Mouse (Mus musculus) adrenal gland, postnatal 36 days (tissue): ENCODE results near the gene Ralgps1. TPM values are rescaled to one million over a fixed set of nuclear protein-coding genes. Genes with fewer than 3 reads are reported as not detected.

Experiments
- DNase-seq, 2 experiments: peaks; one replicate each; pipeline ENCODE4 v3.0.0; 2021; ENCODE audit warnings: mixed read lengths in 1 of 2
- total RNA-seq, 2 experiments: library from RNA; stranded (reverse); gene quantifications; 2 replicates each; pipeline ENCODE4 v1.2.3; 2021

Ralgps1 gene
- total RNA-seq, 2 experiments from 2014 or later: 3.6 to 4.3 TPM

DNA sequence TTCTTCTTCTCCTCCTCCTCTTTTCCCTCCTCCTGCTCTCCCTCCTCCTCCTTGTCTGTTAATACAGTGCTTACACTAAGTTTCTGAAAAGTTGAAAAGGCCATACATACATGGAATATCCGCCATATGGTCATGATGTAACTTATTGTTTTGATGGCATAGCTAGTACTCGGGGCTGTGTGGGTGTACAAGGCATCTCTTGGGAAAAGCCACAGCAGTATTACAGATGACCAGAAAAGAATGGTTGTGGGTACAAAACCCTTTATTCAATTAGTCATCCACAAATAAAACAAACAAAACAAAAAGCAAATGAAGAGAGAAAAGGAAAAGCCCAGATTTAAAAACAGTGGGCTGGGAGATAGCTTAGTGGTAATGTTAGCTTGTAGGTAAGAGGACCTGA lies 90.8 kb downstream of the Ralgps1 start:
- no peak for DNase-seq

DNA sequence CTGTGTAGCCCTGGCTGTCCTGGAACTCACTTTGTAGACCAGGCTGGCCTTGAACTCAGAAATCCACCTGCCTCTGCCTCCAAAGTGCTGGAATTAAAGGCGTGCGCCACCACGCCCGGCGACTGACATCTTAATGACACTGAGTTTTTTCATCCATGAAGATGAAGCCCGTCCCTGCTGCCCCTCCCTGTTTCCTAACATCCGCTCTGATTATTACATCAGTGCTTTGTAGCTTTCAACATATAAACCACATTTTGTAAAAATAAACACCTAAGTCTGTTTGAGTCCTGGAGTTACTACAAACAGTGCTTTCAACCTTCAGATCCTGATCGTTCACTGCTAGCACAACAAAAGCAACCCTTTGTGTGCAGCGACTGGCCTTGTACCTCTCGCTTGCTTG lies 91.5 kb downstream of the Ralgps1 start:
- no peak for DNase-seq

DNA sequence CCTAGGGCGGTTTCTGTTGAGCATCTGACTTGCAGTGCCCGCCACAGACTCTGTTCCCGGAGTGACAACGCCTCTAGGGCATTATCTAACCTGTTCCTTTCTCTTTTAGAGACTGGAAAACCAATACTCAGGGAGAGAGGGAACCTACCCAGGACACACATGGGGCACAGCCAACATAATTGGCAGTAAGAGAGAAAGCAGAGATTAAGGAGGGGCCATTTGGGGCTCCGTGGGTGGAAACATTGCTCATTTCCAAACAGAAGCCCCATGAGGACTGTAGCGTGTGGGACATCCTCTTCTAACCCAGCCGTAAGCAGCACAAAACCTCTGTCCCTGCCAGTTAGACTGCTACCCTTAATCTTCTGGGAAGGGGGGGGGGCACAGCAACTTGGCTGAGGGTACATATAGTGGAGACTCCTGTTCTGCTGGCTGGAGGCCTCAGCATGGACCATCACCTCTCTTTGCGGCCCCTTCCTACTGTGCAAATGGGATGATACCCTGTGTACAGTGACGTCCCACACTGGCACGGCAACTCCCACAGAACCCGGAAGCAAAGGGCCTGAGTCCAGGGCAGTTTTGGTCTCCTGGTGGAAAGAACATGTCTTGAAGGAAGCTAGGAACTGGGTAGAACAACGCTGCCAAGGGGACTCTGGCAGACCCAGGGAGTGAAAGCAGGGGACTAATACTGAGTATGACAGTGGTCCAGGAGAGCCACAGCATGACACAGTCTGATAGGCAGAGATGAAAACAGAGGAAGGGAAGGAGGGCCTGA lies 96.4 kb downstream of the Ralgps1 start:
- peak in 1 of 2 experiments; percentile 13 for DNase-seq

DNA sequence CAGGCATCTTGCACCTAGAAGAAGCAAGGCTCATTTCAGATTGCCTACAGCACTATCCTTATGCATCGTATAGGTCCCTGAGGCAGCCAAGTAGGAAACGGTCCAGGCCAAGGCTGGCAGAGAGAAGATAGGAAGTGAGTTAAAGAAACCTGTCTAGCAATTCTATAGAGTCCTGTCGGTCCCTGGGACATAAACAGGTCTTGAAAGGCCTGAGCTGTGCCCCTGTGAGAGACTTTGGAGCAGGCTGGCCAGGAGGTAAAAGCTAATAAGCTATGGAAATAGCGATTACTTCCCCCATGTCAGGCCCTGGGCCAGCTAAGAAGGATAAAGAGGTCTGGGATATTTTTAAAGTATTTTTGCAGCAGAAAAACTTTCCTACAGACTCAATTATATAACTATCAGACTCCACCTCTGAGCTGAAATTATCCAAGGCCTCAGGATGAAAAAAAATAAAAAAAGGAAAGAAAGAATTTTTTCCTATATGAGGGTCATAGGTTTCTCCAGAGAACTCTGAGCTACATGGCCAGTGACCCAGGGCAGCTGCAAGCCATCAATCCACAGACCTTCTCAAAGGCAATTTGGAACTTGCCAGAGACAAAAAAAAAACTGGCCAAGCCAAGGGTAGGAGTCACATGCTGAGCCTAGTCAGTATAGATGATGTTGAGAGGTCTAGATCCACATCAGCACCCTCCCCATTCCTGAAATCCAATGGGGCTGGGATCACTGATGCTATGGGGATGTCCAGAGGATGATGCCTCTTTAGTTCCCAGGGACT lies 98.4 kb downstream of the Ralgps1 start:
- DNase-seq: no peak

DNA sequence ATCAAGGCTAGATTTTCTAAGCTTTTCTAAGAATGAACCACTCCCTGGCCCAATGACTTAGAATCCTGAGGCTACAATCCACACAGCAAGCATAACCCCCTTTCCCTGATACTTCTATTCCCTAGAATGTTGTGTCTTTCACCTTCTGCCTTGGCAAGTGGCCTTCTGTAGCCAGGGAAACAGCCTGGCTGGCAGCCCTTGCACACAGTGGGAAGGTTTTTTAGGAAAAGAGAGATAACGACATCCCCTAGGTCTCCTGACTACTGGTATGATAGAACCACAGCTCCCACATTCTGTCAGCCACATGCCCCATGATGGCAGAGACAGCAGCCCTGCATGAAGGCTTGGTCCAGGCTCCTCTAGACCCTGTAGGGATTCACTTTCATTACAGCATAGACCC lies 99.8 kb downstream of the Ralgps1 start:
- no peak for DNase-seq

DNA sequence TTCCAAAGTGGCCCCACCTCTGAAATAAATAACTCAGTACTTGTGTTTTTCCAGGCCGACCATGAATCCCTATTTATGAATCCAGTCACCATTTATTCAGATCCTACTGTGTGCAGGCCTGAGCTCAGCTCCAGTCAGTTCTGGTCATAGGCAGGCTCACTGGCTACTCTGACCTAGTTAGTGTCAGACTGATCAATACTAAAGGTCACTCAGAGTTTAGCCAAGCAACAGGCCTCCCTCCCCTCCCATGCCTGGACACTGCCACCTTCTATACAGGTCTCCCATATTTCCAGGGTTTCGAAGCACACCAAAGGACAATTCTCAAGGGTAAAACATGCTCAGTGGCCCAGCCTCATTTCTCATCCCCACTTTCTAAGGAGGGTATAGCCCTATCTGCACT lies 100.7 kb downstream of the Ralgps1 start:
- no peak for DNase-seq

DNA sequence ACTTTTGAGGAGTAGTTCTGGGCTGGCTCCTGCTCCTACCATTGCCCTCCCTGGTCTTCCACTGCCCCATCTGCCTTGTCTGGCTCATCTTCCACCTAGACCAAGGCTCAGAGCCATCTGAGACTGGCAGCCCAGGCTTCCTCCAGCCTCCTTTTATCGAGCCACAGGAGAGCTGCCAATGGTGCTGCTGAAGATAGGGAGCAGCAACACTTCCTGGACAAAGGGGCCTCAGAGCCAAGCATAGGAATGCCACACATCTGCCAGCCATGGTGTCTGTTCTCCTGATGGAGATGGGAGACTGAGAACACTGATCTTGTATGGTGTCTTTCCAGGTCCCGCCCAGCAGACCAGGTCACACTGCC lies 102.2 kb downstream of the Ralgps1 start:
- peak in 1 of 2 experiments; percentile 20 for DNase-seq

DNA sequence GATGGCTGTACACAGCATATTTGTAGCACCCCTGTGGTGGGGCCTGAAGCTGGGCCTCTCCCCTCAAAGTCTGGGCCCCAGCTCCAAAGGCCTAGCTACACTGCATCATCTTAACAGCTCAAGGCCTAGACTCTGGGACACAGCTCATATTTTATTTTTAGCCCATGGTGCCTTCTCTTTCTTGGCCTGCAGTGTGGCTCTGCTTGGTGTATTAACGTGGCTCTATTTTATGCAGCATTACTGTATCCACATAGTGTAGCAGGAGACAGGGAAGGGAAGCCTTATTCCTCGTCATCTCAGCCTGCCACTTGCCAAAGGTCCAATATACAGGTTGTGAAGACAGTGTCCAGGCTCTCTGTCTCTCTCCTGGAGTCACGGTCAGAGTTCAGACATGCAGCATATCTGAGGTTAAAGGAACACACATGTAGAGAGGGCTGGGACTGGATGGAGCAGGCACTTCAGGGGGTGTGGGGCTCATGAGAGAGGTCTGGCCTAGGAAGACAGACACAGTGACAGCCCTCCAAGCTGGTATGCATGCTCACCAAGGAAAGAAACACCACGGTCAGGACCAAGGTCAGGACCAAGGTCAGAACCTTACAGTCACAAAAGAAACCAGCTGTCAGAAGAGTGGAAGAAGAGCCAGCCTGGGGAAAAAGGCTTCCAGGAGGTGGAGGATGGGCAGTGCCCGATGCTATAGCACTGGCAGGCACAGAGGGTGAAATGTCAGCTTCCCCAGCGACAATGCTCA lies 102.7 kb downstream of the Ralgps1 start:
- DNase-seq: peak; percentile 58 to 69

DNA sequence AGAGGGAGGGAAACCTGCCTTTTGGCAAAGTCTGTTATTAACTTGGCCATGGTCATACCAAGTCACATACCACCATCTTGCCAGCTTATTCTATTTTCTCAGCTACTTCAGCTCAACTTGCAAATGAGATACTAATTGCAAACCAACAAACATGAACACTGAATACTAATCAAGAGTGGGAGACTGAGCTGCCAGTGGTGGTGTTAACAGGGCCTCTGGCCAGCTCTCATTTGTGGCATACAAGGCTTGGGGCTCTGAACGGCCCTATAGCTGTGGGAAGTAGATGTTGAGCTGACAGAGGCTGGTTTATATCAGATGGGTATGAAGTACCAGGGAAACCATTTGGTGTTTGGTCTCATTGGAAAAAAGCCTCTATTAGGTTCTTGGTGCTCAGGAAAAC lies 104.2 kb downstream of the Ralgps1 start:
- DNase-seq: no peak

DNA sequence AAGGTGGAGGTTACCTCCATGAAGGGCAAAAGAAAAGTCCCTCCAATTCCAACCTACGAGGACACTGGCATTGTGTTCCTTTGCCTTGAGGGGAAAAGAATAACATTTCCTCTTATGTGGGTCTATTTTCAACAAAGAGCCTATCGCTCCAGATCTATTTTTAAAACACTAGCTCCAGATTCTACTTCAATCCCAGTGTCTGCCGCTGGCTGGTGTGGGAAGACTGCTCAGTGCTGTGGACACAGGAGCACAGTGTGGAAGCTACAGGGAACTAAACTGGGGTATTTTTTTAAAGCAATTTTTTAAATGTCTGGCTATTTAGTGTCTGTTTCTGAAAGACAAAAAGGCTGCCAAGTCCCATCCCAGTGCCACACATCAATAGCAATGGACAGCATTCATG lies 105.5 kb downstream of the Ralgps1 start:
- DNase-seq: no peak

DNA sequence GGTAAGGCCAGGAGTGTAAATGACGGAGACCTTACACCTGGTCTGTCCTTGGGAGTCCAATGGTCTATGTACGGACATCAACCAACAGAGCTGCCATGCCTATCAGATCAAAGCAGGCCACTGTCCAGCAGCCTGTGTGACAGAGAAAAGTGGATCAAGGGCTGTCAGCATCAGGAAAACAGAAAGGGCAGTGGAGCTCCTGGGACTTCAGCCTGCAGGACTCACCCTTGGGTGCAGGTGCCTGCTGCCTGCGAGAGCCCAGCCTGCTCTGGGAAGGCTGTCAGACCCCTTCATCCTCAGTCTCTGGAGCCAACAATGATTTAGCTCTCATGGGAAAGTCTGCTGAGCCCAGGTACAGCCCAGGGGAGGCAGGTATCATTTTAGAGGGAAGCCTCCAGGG lies 109.8 kb downstream of the Ralgps1 start:
- DNase-seq: no peak

DNA sequence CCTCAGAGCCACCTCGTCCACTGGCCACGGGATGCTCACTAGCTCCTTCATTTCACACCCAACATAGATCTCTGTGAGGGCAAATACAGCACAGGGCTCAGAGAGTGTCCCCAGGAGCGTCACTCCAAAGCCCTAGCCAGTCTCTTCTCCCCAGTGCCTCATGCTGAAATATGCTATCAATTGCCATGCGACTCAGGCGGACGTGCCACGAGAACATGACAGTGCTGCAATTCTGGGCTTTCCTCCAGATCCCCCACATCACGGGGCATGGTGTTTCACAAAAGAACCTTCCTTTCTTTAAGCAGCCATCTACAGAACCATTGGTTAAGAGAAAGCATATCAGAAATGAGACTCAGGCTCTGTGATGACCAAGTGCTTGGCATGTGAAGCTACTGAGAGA lies 110.5 kb downstream of the Ralgps1 start:
- DNase-seq: no peak

DNA sequence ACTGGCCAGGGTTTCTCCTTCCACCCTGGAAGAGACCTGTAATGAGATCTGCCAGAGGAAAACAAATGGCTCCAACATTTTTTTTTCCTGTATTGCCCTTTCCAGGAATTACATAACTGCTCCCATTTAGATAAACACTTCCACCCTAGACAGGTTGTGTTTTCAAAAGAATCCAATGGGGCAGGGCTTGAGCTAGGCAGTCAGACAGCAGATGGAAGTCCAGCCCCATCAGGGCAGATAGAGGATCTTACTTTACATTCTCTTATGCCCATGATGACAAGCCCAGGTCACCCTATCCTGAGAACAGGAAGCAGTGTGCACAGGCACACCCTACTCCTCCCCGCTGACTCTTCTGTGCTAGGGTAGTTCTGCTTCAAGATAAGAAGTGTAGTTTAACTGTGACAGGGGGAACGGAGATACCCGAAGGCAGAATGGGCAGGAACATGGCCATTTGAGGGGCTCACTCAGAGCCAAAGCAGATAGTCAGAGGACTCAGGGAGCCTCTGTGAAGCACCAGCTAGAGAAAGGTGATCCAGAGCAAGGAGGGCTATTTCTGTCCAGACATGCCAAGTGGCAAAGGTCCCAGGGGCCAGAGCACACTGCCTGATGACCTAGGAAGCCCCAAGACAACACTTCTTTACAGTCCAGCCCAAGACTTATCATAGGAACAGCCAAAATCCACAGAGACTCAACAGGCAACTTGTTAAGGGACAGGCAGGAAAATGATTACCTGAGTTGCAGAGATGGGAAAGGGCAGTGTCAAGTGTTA lies 114.3 kb downstream of the Ralgps1 start:
- no peak for DNase-seq

DNA sequence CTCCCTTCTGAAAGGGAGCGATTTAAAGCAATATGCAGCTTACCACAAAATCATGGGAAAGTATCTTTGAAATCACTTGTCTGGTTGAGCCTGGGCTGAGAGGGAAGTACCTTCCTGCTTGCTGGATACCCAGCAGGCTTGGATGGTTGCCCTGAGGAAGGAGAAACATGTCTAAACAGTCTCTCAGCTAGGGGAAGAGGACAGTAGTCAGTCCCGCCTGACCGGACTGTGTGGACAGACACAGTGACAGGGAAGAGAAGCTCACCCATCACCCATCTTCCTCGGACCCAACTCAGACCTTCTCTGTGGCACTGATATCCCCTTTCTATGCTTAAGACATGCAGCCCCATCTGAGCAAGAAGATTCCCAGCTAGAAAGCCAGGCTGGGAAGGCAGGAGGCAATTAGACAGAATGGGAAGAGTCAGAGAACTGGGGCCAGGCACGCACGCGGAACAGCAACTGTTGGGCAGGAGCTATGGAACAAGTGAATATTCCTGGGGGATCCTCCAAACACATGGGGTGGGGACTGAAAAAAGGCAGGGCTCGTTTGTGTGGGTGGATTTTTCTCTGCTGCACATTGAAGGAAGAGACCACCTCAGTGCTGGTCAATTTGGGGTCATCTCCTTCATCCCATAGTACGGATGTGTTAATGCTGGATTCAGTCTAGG lies 116.8 kb downstream of the Ralgps1 start:
- no peak for DNase-seq

DNA sequence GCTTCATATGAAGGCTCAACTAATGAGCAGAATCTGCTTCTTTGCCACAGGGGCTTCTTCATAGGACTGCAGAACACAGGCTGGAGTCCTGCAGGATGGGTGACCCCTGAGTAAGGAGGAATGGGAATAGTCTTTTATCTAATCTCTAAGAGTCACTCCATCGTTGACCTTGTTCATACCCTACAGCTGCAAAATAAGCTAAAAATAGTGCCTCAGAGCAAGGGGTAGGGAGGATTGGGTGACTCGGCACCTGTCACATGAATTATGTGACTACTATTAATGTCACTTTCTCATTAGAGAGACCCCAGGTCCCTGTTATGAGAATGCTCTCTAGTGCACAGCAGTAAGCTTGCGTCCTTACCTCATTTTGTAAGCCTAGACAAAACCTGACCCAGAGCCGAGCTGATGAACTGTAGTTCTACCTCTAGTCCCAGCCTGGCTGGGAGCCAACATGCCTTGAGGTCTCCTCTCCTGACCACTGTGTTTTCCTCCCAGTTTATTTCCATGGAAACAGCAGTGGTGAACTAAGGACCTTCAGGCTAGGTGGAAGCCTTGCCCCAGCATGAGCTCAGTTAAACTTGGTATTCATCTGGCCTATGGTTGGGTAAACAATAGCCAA lies 117.6 kb downstream of the Ralgps1 start:
- peak in 1 of 2 experiments; percentile 41 for DNase-seq

DNA sequence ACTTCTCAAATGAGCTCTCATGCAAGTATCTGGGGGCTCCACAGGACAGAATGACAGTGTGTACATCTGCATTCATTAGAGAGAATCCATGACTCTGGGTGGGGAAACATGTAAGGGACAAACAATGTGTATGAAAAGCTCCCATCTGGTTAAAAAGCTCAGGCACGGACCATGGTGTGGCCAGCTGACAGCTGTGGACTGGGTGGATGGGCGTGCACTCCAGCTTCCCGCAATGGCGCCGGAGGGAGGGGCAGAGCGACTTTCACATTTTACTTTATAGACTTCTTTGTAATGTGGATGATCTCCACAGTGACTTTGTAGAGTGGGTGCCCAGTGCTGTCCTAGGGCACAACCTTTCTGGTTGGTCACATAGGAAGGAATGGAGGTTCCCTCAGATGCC lies 118.5 kb downstream of the Ralgps1 start:
- no peak for DNase-seq

DNA sequence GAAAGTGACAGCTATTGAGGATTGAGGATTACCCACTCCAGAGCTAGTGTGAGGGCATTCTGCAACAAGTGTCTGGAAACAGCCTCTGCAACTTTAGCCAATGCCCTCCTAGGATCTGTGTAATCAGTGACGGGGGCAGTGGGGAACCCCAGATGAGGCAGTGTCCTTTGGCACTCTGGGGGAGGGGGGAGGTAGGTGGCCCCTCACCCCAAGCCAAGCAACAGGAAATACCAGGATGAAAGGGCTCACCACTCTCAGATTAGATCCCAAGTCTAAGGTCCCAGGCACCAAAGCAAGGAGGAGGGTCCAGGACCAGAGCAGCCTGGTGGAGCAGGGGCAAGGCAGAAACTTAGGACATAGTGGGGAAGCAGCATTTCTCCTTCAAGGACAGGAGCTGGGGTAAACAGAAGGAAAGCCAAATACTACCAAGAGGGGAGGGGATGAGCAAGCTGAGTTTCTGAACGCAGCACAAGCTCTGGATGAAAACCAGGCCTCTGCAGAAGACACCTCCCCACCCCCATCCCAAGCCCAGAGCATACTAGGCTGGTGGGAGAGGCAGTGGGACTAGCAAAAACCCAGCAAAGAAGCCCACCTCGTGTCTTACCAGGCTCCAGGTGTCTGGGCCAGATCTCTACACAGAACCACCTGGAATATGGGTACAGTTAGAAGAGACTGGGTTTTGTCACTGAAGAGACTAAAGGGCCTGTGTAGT lies 121.2 kb downstream of the Ralgps1 start:
- no peak for DNase-seq

DNA sequence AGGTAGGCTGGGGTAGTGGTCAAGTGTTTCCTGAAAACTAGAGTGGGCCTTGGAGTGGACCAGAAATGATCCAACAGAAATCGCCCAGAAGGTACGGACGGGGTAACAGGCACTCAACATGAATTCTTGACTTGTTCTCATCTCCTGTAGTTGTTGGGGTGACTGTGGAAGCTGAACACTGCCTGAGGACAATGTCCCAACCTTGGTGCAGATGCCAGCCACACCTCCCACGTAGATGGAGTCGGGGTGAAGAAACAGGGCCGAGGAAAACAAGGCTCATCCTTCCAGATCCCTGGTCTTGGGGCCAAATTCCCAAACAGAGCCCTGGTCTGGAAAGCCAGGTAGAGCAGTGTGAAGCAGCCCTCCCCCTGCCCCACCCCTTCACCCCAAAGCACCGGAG lies 122.7 kb downstream of the Ralgps1 start:
- DNase-seq: no peak

DNA sequence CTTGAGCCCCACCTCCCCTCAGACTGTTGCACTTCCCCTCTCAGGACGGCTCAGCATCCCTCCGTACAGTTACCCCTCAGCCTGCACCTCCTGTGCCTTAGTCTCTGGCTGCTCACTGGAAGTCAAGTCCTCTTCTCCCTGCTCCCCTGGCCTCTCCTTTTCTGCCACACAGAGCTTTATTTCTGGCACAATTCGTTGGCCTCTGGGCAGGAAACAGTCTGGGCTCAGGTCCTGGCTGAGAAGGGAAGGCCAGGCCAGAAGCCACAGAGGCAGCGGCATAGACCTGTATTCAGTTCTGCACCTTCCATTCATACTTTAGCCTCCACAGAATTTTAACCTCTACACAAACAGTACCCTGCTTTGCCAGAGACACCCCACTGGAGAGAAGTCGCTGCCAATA lies 124.4 kb downstream of the Ralgps1 start:
- no peak for DNase-seq

DNA sequence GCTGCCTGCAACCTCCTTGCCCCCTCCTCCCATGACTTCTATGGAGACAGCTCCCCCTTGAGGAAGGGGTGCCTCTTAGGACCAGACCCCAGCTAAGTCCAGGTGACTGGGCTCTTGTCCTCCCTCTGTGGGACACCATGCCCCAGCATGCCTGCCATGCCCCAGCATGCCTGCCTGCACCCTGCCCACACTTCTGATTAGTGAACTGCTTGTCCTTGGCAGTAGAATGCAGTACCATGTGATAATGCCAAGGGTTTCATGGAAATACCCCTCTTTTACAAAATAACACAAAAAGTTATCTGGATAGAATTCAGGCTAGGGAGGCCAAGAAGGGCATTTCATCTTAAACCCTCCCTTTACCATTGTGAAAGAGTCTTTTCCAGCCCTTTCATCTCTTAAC lies 125.9 kb downstream of the Ralgps1 start:
- peak; percentile 25 to 39 for DNase-seq

DNA sequence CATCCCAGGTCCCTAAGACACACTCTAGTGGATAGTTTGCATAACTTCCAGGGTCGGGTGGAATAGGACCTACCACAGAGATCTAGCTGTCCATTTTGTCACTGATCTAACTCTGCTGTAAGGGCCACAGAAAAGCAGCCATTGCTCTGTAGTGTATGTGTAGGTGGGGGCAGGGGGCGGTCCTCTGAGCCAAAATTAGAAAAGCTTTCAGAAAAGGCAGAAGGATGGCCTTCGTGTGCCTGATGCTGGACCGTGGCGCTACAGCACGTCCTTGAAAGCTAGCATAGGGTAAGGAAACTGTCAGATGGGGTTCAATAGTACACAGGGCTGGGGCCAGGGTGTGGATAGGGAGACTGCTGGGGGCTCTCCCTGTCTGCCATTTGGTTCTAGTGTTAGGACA lies 126.4 kb downstream of the Ralgps1 start:
- DNase-seq: peak; percentile 39 to 62
